Mouse (Mus musculus) neural tube, embryonic 15.5 days (tissue): ENCODE results near the gene Ppp4r3b. TPM values are rescaled to one million over a fixed set of nuclear protein-coding genes. Genes with fewer than 3 reads are reported as not detected.

Experiments
- ATAC-seq: fragments of 200-750 bp; cut with Nextera tagmentation; 2 replicates; pipeline ENCODE4 v1.8.0; 2017; ENCODE audit warnings: mild to moderate bottlenecking, moderate TSS enrichment, moderate library complexity; ENCODE audit not compliant: low FRiP score
- H3K27ac ChIP-seq: fragments of 300-500 bp; sonication (generic); replicated peaks from 2 replicates; pipeline ENCODE4 v1.5.1; 2015; ENCODE audit warnings: mild to moderate bottlenecking, inconsistent platforms
- H3K27me3 ChIP-seq: fragments of 300-500 bp; sonication (generic); replicated peaks from 2 replicates; pipeline ENCODE4 v1.6.1; 2015; ENCODE audit warnings: inconsistent platforms
- H3K36me3 ChIP-seq: fragments of 300-500 bp; sonication (generic); 2 replicates; pipeline ENCODE4 v1.6.1; 2015; ENCODE audit warnings: inconsistent platforms
- H3K4me1 ChIP-seq: fragments of 300-500 bp; sonication (generic); 2 replicates; pipeline ENCODE4 v1.6.1; 2015; ENCODE audit warnings: inconsistent platforms
- H3K4me2 ChIP-seq: fragments of 300-500 bp; sonication (generic); 2 replicates; pipeline ENCODE4 v1.6.1; 2015; ENCODE audit warnings: inconsistent platforms, mild to moderate bottlenecking, moderate library complexity
- H3K4me3 ChIP-seq: fragments of 300-500 bp; sonication (generic); replicated peaks from 2 replicates; pipeline ENCODE4 v1.5.1; 2015; ENCODE audit warnings: mild to moderate bottlenecking, inconsistent platforms
- H3K9ac ChIP-seq: fragments of 300-500 bp; sonication (generic); replicated peaks from 2 replicates; pipeline ENCODE4 v1.6.1; 2015; ENCODE audit warnings: mild to moderate bottlenecking, inconsistent platforms
- H3K9me3 ChIP-seq: fragments of 300-500 bp; sonication (generic); replicated peaks from 2 replicates; pipeline ENCODE4 v1.6.1; 2016; ENCODE audit warnings: inconsistent platforms
- WGBS: fragments of 180-500 bp; shearing (Covaris S2); methylation state at CpG from one replicate; pipeline ENCODE4 v1.1.7; 2015; ENCODE audit warnings: mixed read lengths; 5-methylcytosine and 5-hydroxymethylcytosine counted together
- polyA plus RNA-seq: library from polyadenylated mRNA; unstranded; fragments of >200 nt; fragmentation: Nextera tagmentation; extraction: Ambion mirVana; gene quantifications from 2 replicates; pipeline ENCODE4 v1.2.1, GENCODE M21; 2015

Ppp4r3b gene
- polyA plus RNA-seq, 1 experiment from 2014 or later = 58.7 TPM

DNA sequence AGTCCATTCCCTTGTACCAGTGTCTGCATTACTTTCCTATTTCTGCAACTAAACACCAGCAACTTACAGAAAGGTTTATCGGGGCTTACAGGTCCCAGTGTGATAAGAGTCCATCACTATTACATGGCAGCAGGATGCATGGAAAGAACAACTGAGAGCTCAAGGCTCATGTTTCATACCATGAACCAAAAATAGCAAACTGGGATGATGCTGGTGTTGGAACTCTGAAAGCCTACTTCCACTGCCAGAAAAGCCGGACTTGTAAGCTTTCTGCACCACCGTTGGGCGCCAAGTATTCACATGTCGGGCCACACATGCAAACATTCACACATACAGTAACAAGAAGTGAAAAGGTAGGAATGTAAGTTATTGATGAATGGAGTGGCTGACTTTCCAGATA, 9.1 kb downstream of the Ppp4r3b start:
- Histone ChIP-seq H3K4me3 (no peak overlapping the region), H3K27me3 (no peaks in the 10 kb centered on the region), H3K27ac (no peak overlapping the region), H3K9me3 (no peaks in the 10 kb centered on the region), H3K36me3 (peaks cover 28% of the 10 kb centered on the region), H3K4me2 (no peak overlapping the region), H3K9ac (no peak overlapping the region), H3K4me1 (no peaks in the 10 kb centered on the region)
- 96% methylated on average over 5 of the region's 5 CpGs for WGBS
- no peak for ATAC-seq

DNA sequence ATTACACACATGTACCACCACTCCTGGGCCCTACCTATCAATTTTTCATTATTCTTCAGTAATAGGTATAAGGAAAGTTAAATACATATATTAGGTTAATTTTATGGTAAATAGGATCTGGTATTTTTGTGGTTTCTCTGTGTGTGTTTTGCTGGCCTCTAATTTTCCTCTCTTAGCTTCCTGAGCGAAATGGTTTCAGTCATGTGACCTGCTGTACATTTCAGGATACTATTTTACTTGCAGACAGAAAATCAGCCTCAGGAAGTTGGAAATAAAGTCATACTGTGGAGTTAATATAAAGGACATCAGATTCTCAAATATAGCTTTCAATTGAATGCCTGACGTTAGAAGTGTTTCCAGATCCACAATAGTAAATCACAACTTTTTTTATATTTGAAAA, 16.3 kb downstream of the Ppp4r3b start:
- no peaks in the 10 kb centered on the region for H3K9me3 ChIP-seq
- WGBS = 93% methylated on average over 2 of the region's 2 CpGs
- no peaks in the 10 kb centered on the region for H3K27me3 ChIP-seq
- H3K36me3 ChIP-seq = peaks cover 33% of the 10 kb centered on the region
- ATAC-seq = no peak
- no peak overlapping the region for H3K9ac ChIP-seq
- H3K27ac ChIP-seq = no peak overlapping the region
- no peak overlapping the region for H3K4me2 ChIP-seq
- H3K4me1 ChIP-seq = no peaks in the 10 kb centered on the region
- no peak overlapping the region for H3K4me3 ChIP-seq

DNA sequence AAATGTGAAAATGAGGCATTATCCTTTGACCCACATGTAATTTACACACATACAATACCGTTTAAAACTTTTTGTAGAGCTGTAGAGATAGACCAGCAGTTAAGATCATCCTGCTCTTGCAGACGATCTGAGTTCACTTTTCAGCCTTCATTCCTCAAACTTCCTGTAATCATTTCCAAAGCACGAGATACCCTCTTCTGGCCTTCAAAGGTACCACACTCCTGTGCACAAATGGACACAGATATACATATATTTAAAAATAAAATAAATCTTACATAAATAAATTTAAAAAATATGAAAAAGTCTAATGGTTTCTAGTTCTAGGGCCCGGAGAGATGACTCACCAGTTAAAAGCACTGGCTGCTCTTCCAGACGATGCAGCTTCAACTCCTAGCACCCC, 31.0 kb downstream of the Ppp4r3b start:
- 87% methylated on average over 5 of the region's 5 CpGs for WGBS
- Histone ChIP-seq H3K4me3 (no peak overlapping the region), H3K4me1 (no peaks in the 10 kb centered on the region), H3K36me3 (peaks cover 21% of the 10 kb centered on the region), H3K9ac (no peak overlapping the region), H3K27ac (no peak overlapping the region), H3K9me3 (no peaks in the 10 kb centered on the region), H3K4me2 (no peak overlapping the region), H3K27me3 (no peaks in the 10 kb centered on the region)
- no peak for ATAC-seq

DNA sequence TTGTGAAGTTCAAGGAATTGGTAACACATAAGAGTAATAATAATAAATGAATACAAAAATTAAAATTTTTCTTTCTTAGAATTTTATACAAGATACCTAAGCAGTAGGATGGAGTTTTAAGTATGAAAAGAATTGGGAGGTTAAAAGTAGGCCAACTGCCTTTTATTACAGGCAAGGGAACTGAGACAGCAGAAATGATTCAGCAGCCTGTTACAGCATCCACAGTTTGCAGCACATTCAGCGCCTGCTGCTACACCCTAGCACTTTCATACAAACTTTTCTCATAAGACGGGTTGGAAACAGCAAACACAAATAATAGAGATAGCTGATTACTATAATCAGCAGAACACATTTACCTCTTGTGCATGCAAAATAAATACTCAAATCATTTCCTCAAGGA, 37.1 kb downstream of the Ppp4r3b start:
- H3K4me3 ChIP-seq = no peak overlapping the region
- WGBS = 92% methylated on average over 2 of the region's 2 CpGs
- no peak for ATAC-seq

DNA sequence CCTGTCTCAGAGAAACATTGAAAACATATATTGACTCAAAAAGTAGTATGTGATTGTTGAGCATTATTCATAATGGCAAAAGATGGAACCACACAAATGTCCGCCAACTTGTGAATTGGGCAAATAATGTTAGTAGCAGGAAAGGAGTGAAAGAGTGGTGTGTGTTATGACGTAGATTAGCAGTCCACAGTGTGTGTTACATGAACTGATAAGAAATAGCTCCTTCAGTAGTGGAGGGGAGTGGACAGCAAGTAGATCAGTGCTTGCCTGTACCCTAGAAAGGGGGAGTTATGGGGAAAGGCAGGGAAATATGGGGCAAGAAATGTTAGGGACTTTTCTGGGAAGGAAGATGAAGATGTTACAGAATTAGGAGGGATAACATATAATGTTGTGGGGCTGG, 43.5 kb downstream of the Ppp4r3b start:
- Histone ChIP-seq H3K4me1 (no peaks in the 10 kb centered on the region), H3K27me3 (no peaks in the 10 kb centered on the region), H3K4me2 (no peak overlapping the region), H3K36me3 (peaks cover 57% of the 10 kb centered on the region), H3K27ac (no peak overlapping the region), H3K9me3 (no peaks in the 10 kb centered on the region), H3K9ac (no peak overlapping the region), H3K4me3 (no peak overlapping the region)
- no peak for ATAC-seq
- 96% methylated on average over 2 of the region's 2 CpGs for WGBS

More for the DNA sequence above, 37.1 kb downstream of the Ppp4r3b start:
- no peaks in the 10 kb centered on the region for H3K4me1 ChIP-seq
- no peak overlapping the region for H3K9ac ChIP-seq
- peaks cover 29% of the 10 kb centered on the region for H3K36me3 ChIP-seq
- no peak overlapping the region for H3K4me2 ChIP-seq
- H3K27ac ChIP-seq = no peak overlapping the region
- no peaks in the 10 kb centered on the region for H3K27me3 ChIP-seq
- no peaks in the 10 kb centered on the region for H3K9me3 ChIP-seq

DNA sequence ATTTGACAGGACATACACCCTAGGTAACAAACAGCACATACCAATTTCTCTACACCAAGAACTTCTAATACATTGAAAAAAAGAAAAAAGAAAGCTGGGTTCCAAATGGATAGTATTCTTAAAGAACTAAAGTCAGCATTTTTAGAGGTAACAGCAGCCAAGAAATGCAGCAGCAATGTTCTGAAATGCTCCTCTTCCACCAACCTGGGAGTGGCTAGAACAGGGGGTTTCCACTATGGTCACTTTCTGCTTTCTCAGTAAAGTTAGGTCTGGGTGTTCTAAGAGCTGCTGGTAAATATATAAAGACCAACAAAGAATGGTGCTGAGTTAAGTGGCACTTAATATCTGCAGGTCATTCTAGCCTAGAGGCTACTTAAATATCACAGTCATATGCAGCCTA, 46.4 kb downstream of the Ppp4r3b start:
- ATAC-seq = no peak
- no peak overlapping the region for H3K4me3 ChIP-seq
- no peak overlapping the region for H3K4me2 ChIP-seq
- no peaks in the 10 kb centered on the region for H3K9me3 ChIP-seq
- H3K9ac ChIP-seq = no peak overlapping the region
- H3K27me3 ChIP-seq = no peaks in the 10 kb centered on the region
- H3K27ac ChIP-seq = no peak overlapping the region
- peaks cover 62% of the 10 kb centered on the region for H3K36me3 ChIP-seq
- H3K4me1 ChIP-seq = no peaks in the 10 kb centered on the region

DNA sequence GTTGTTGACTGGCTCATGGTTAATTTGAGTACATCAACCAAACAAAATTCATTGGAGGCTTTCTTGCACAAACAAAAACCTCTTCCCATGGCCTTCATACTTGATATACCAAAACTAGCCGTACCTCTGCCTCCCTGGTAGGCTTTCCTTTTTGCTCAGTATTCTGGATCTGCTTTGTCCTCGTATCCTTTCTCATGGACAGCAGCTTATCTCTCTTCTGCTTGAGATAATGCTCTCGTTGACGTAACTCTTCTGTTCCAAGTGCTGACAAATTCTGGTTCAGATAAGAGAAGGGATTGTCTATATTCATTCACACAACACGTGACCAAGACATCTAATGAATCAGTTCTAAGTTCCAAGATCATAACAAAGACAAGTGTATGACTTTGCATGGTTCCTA, 49.6 kb downstream of the Ppp4r3b start:
- Histone ChIP-seq H3K4me3 (no peak overlapping the region), H3K27ac (no peak overlapping the region), H3K4me2 (no peak overlapping the region), H3K4me1 (no peaks in the 10 kb centered on the region), H3K36me3 (peaks cover 42% of the 10 kb centered on the region), H3K9me3 (no peaks in the 10 kb centered on the region), H3K9ac (no peak overlapping the region), H3K27me3 (no peaks in the 10 kb centered on the region)
- WGBS = 96% methylated on average over 5 of the region's 5 CpGs
- no peak for ATAC-seq

DNA sequence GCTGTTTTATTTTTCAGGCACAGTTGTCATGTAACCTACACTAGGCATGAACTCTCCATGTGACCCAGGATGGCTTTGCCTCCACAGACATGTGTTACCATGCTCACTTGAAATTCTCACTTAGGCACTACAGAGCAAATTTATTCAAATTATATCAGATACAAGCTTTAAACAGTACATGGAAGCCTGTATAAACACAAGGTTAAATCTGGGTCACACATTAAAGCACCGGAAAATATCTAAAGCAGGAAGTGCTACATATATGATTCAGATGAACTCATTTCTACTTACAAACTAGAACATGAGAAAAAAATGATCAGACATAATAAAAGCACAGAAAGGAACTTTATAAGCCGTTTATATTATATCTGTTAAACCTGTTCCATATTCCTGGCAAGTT, 52.1 kb downstream of the Ppp4r3b start:
- Histone ChIP-seq H3K9ac (no peak overlapping the region), H3K4me3 (no peak overlapping the region), H3K27ac (no peak overlapping the region), H3K4me2 (no peak overlapping the region), H3K4me1 (no peaks in the 10 kb centered on the region), H3K27me3 (no peaks in the 10 kb centered on the region), H3K36me3 (peaks cover 49% of the 10 kb centered on the region), H3K9me3 (no peaks in the 10 kb centered on the region)
- 97% methylated on average over 2 of the region's 2 CpGs for WGBS
- ATAC-seq = no peak

DNA sequence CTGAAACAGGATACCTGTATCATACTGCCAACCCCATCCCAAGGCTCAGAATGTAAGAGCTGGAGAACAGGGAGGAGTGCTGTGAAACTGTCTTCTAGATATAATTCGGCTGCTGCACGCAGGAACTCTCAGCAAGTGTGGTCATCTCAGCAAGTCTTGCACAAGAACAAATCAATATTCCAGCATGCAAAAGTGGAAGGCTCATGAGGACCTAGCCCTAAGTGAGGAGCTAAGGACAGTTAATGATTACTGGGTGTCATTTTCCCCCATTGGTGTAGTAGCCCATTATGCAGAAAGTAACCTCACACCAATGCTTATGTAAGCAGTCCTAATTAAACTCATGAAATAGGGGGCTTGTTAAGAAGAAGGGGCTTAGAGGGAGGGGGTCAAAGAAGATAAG, 56.3 kb downstream of the Ppp4r3b start:
- no peaks in the 10 kb centered on the region for H3K9me3 ChIP-seq
- ATAC-seq = no peak
- WGBS = 98% methylated on average over 2 of the region's 2 CpGs
- no peak overlapping the region for H3K9ac ChIP-seq
- H3K4me3 ChIP-seq = no peak overlapping the region
- peaks cover 35% of the 10 kb centered on the region for H3K36me3 ChIP-seq
- H3K27ac ChIP-seq = no peak overlapping the region
- no peaks in the 10 kb centered on the region for H3K4me1 ChIP-seq
- no peaks in the 10 kb centered on the region for H3K27me3 ChIP-seq
- no peak overlapping the region for H3K4me2 ChIP-seq

DNA sequence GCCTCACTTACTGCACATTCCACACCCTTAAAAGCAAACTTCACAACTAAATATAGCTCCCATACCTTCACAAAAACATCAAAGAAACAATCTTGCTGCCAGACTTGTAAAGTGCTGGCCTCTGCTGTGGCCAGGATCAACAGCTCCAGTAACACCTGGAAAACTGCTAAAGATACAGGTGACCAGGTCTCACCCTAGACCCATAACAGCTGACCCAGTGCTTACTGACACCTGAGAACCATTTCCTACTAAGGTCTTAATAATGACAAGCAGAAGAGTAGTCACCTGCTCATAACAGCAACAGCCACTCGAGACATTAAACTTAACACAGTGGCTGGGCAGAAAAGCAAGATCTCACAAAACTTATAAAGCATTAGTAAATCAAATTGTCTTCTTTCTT, 60.9 kb downstream of the Ppp4r3b start:
- H3K9ac ChIP-seq = no peak overlapping the region
- WGBS = 88% methylated on average over 1 of the region's 1 CpGs
- no peaks in the 10 kb centered on the region for H3K9me3 ChIP-seq
- H3K36me3 ChIP-seq = peaks cover 24% of the 10 kb centered on the region
- no peak overlapping the region for H3K4me3 ChIP-seq
- no peaks in the 10 kb centered on the region for H3K4me1 ChIP-seq
- H3K27ac ChIP-seq = no peak overlapping the region
- ATAC-seq = no peak
- H3K4me2 ChIP-seq = no peak overlapping the region
- H3K27me3 ChIP-seq = no peaks in the 10 kb centered on the region

DNA sequence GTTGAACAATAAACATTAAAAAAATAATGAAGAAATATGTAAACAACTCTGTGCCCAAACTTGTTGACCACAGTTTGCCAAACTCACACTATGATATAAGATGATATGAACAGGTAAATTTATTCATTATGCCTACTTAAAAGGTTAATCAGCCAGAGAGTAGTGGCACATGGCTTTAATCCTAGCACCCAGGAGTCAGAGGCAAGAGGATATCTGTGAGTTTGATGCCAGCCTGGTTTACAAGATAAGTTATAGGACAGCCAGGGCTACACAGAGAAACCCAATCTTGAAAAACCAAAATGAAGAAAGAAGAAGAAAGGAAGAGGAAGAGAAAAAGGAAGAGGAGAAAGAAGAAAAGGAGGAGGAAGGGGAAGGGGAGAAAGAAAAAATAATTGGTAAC, 64.7 kb downstream of the Ppp4r3b start:
- Histone ChIP-seq H3K4me3 (no peak overlapping the region), H3K27ac (no peak overlapping the region), H3K36me3 (peaks cover 18% of the 10 kb centered on the region), H3K4me1 (no peaks in the 10 kb centered on the region), H3K9ac (no peak overlapping the region), H3K27me3 (no peaks in the 10 kb centered on the region), H3K4me2 (no peak overlapping the region), H3K9me3 (no peaks in the 10 kb centered on the region)
- ATAC-seq = no peak

DNA sequence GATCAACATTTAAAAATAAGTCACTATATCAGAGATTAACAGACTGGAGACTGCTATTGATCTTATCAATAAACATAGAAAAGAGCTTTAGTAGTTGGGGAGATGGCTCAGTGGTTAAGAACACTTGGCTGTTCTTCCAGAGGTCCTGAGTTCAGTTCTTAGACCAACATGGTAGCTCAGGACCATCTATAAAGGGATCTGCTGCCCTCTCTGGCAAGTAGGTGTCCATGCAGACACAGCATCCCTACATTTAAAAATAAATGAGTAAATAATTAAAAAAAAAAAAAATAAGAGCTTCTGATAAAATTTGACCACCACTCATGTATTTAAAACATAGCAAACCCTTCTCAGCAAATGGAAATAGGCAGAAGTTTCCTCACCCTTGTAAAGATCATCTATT, 65.4 kb downstream of the Ppp4r3b start:
- Histone ChIP-seq H3K4me2 (no peak overlapping the region), H3K36me3 (peaks cover 19% of the 10 kb centered on the region), H3K27me3 (no peaks in the 10 kb centered on the region), H3K4me3 (no peak overlapping the region), H3K9me3 (no peaks in the 10 kb centered on the region), H3K9ac (no peak overlapping the region), H3K4me1 (no peaks in the 10 kb centered on the region), H3K27ac (no peak overlapping the region)
- ATAC-seq = no peak

DNA sequence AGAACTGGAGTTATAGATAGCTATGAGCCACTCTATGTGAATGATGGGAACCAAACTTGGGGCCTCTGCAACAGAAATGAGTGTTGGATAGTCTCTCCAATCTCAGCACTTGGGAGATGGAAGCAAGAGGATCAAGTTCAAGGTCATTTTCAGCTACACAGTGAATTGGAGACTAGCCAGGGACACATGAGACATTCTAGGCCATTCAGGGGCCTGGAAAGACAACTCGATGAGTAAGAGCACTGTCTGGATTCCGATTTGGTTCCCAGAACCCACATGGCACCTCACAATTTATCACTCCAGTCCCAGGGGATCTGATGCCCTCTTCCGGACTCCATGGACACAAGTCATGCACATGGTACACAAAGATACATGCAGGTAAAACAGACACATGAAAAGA, 65.9 kb downstream of the Ppp4r3b start:
- ATAC-seq = no peak
- H3K9me3 ChIP-seq = no peaks in the 10 kb centered on the region
- 88% methylated on average over 3 of the region's 3 CpGs for WGBS

More for the DNA sequence above, 65.9 kb downstream of the Ppp4r3b start:
- Histone ChIP-seq H3K4me2 (no peak overlapping the region), H3K27ac (no peak overlapping the region), H3K4me3 (no peak overlapping the region), H3K36me3 (peaks cover 14% of the 10 kb centered on the region), H3K27me3 (no peaks in the 10 kb centered on the region), H3K4me1 (peaks cover 3% of the 10 kb centered on the region; the same call in 1 of the 2 replicates), H3K9ac (no peak overlapping the region)
